Mouse (Mus musculus) MEL (cell line): ENCODE data around the gene Cacna1g. TPM values are rescaled to one million over a fixed set of nuclear protein-coding genes. Genes with fewer than 3 reads are reported as not detected.

Experiments
- DNase-seq: peaks from one replicate; pipeline ENCODE4 v3.0.0; 2011; ENCODE audit warnings: low read depth, low spot score
- H3K27ac ChIP-seq: 2 replicates; pipeline ENCODE4 v1.5.1; 2012; ENCODE audit warnings: low read depth, mild to moderate bottlenecking, control low read depth, low read length, moderate library complexity; ENCODE audit not compliant: control insufficient read depth
- H3K27me3 ChIP-seq, 2 experiments: fragments of 150-350 bp in 1 of 2; sonication (generic) in 1 of 2; 2 replicates each; pipeline ENCODE4 v1.6.1; 2012; ENCODE audit warnings: low read length in 2 of 2, mild to moderate bottlenecking in 2 of 2, improper control_type of control experiment in 1 of 2, moderate library complexity in 1 of 2; ENCODE audit not compliant: insufficient read depth in 2 of 2, control insufficient read depth in 1 of 2
- H3K36me3 ChIP-seq, 2 experiments: 2 replicates each; pipeline ENCODE4 v1.6.1; 2012 to 2014; ENCODE audit warnings: low read length in 2 of 2, improper control_type of control experiment in 1 of 2, inconsistent platforms in 1 of 2, mild to moderate bottlenecking in 1 of 2; ENCODE audit not compliant: insufficient read depth in 2 of 2, control insufficient read depth in 1 of 2
- H3K4me1 ChIP-seq, 2 experiments: fragments of 150-350 bp in 1 of 2; sonication (generic) in 1 of 2; 2 replicates each; pipeline ENCODE4 v1.6.1; 2012; ENCODE audit warnings: low read length in 2 of 2, improper control_type of control experiment in 1 of 2, mild to moderate bottlenecking in 1 of 2; ENCODE audit not compliant: insufficient read depth in 2 of 2, control insufficient read depth in 1 of 2
- H3K4me3 ChIP-seq, 2 experiments: fragments of 150-350 bp in 1 of 2; sonication (generic) in 1 of 2; 2 replicates each; pipeline ENCODE4 v1.5.1; 2012; ENCODE audit warnings: low read depth in 2 of 2, low read length in 2 of 2, mild to moderate bottlenecking in 2 of 2, moderate library complexity in 2 of 2, control low read depth in 1 of 2, improper control_type of control experiment in 1 of 2; ENCODE audit not compliant: control insufficient read depth in 1 of 2, insufficient read depth in 1 of 2
- H3K79me2 ChIP-seq: 2 replicates; pipeline ENCODE4 v1.6.1; 2012; ENCODE audit warnings: mild to moderate bottlenecking, low read length, moderate library complexity; ENCODE audit not compliant: control insufficient read depth, poor library complexity, insufficient read depth
- H3K9ac ChIP-seq: 2 replicates; pipeline ENCODE4 v1.6.1; 2012; ENCODE audit warnings: low read depth, mild to moderate bottlenecking, control low read depth, low read length, moderate library complexity; ENCODE audit not compliant: control insufficient read depth, poor library complexity, severe bottlenecking
- H3K9me3 ChIP-seq: fragments of 150-350 bp; sonication (generic); replicated peaks from 2 replicates; pipeline ENCODE4 v1.6.1; 2012; ENCODE audit warnings: mild to moderate bottlenecking, low read length, improper control_type of control experiment, moderate library complexity; ENCODE audit not compliant: insufficient read depth
- BHLHE40 ChIP-seq: IDR thresholded peaks from 2 replicates; pipeline ENCODE4 v1.6.1; 2012; ENCODE audit warnings: low read depth, mild to moderate bottlenecking, inconsistent platforms, low read length, improper control_type of control experiment, borderline replicate concordance
- CHD2 ChIP-seq: IDR thresholded peaks from 2 replicates; pipeline ENCODE4 v1.6.1; 2011; ENCODE audit warnings: low read length, improper control_type of control experiment
- CTCF ChIP-seq, 3 experiments: IDR thresholded peaks in 2 of 3; conservative IDR thresholded peaks in 1 of 3; 2 replicates each; pipeline ENCODE4 v1.5.1; 2011 to 2012; ENCODE audit warnings: low read length in 3 of 3, low read depth in 2 of 3, mild to moderate bottlenecking in 2 of 3, improper control_type of control experiment in 1 of 3, inconsistent platforms in 1 of 3, mixed read lengths in 1 of 3, moderate library complexity in 1 of 3; ENCODE audit not compliant: control insufficient read depth in 1 of 3, insufficient read depth in 1 of 3, poor library complexity in 1 of 3, severe bottlenecking in 1 of 3
- E2F4 ChIP-seq: IDR thresholded peaks from 2 replicates; pipeline ENCODE4 v1.6.1; 2011; ENCODE audit warnings: low read depth, low read length, improper control_type of control experiment, borderline replicate concordance
- EP300 ChIP-seq, 2 experiments: IDR thresholded peaks; 2 replicates each; pipeline ENCODE4 v1.6.1; 2011; ENCODE audit warnings: improper control_type of control experiment in 2 of 2, low read length in 2 of 2, low read depth in 1 of 2, mild to moderate bottlenecking in 1 of 2
- GATA1 ChIP-seq: IDR thresholded peaks from 2 replicates; pipeline ENCODE4 v1.6.1; 2011; ENCODE audit warnings: low read depth, low read length, improper control_type of control experiment
- JUND ChIP-seq: IDR thresholded peaks from 2 replicates; pipeline ENCODE4 v1.6.1; 2011; ENCODE audit warnings: low read depth, mild to moderate bottlenecking, improper control_type of control experiment, low read length
- KAT2A ChIP-seq: conservative IDR thresholded peaks from 2 replicates; pipeline ENCODE4 v1.6.1; 2012; ENCODE audit warnings: low read depth, low read length, improper control_type of control experiment, inconsistent platforms
- MAFK ChIP-seq: IDR thresholded peaks from 2 replicates; pipeline ENCODE4 v1.6.1; 2011; ENCODE audit warnings: low read depth, mild to moderate bottlenecking, low read length, improper control_type of control experiment, borderline replicate concordance
- MEF2A ChIP-seq: IDR thresholded peaks from 2 replicates; pipeline ENCODE4 v1.6.1; 2014; ENCODE audit warnings: low read depth, mild to moderate bottlenecking, inconsistent platforms, low read length, improper control_type of control experiment; ENCODE audit not compliant: poor library complexity, insufficient replicate concordance, severe bottlenecking; ENCODE audit errors: extremely low read depth
- MXI1 ChIP-seq: IDR thresholded peaks from 2 replicates; pipeline ENCODE4 v1.6.1; 2011; ENCODE audit warnings: mild to moderate bottlenecking, low read depth, low read length, improper control_type of control experiment
- MYB ChIP-seq: IDR thresholded peaks from 2 replicates; pipeline ENCODE4 v1.6.1; 2011; ENCODE audit warnings: mild to moderate bottlenecking, low read depth, low read length, improper control_type of control experiment
- NELFE ChIP-seq: IDR thresholded peaks from 2 replicates; pipeline ENCODE4 v1.6.1; 2011; ENCODE audit warnings: low read depth, low read length, improper control_type of control experiment
- POLR2AphosphoS2 ChIP-seq: IDR thresholded peaks from 2 replicates; pipeline ENCODE4 v1.6.1; 2011; ENCODE audit warnings: low read length, improper control_type of control experiment
- RAD21 ChIP-seq: IDR thresholded peaks from 2 replicates; pipeline ENCODE4 v1.6.1; 2011; ENCODE audit warnings: mild to moderate bottlenecking, low read depth, low read length, improper control_type of control experiment
- RCOR1 ChIP-seq: IDR thresholded peaks from 2 replicates; pipeline ENCODE4 v1.6.1; 2012; ENCODE audit warnings: low read depth, mild to moderate bottlenecking, inconsistent platforms, low read length, improper control_type of control experiment
- SIN3A ChIP-seq: IDR thresholded peaks from 2 replicates; pipeline ENCODE4 v1.6.1; 2012; ENCODE audit warnings: low read length, improper control_type of control experiment, inconsistent platforms
- SMC3 ChIP-seq: IDR thresholded peaks from 2 replicates; pipeline ENCODE4 v1.6.1; 2011; ENCODE audit warnings: low read depth, low read length, improper control_type of control experiment
- TCF12 ChIP-seq: IDR thresholded peaks from 2 replicates; pipeline ENCODE4 v1.6.1; 2014; ENCODE audit warnings: low read depth, mild to moderate bottlenecking, inconsistent platforms, low read length, improper control_type of control experiment, moderate library complexity
- UBTF ChIP-seq: IDR thresholded peaks from 2 replicates; pipeline ENCODE4 v1.6.1; 2012; ENCODE audit warnings: low read depth, mild to moderate bottlenecking, inconsistent platforms, low read length, improper control_type of control experiment, moderate library complexity, borderline replicate concordance; ENCODE audit not compliant: insufficient read depth
- USF2 ChIP-seq, 2 experiments: IDR thresholded peaks; 2 replicates each; pipeline ENCODE4 v1.6.1; 2011 to 2012; ENCODE audit warnings: improper control_type of control experiment in 2 of 2, low read length in 2 of 2, borderline replicate concordance in 1 of 2, inconsistent platforms in 1 of 2, low read depth in 1 of 2, mild to moderate bottlenecking in 1 of 2; ENCODE audit not compliant: insufficient read depth in 1 of 2
- ZC3H11A ChIP-seq: IDR thresholded peaks from 2 replicates; pipeline ENCODE4 v1.6.1; 2012; ENCODE audit warnings: low read depth, mild to moderate bottlenecking, inconsistent platforms, low read length, improper control_type of control experiment
- ZKSCAN1 ChIP-seq: IDR thresholded peaks from 2 replicates; pipeline ENCODE4 v1.6.1; 2012; ENCODE audit warnings: low read depth, mild to moderate bottlenecking, inconsistent platforms, low read length, improper control_type of control experiment, moderate library complexity
- ZMIZ1 ChIP-seq: IDR thresholded peaks from 2 replicates; pipeline ENCODE4 v1.6.1; 2012; ENCODE audit warnings: low read depth, mild to moderate bottlenecking, inconsistent platforms, low read length, improper control_type of control experiment, moderate library complexity
- polyA plus RNA-seq, 2 experiments: library from polyadenylated mRNA; stranded (reverse) in 1 of 2; unstranded in 1 of 2; fragments of >175 nt in 1 of 2; fragments of >200 nt in 1 of 2; gene quantifications; 2 replicates each; pipeline versions ENCODE4 v1.2.1 to v1.2.4; 2012; ENCODE audit warnings: low replicate concordance in 2 of 2, low read depth in 1 of 2; ENCODE audit not compliant: insufficient read length in 2 of 2, insufficient read depth in 1 of 2, missing spikeins in 1 of 2
- total RNA-seq: library from RNA; depleted of rRNA; stranded (reverse); fragments of 300-350 nt; gene quantifications from 2 replicates; pipeline ENCODE4 v1.2.3, GENCODE M21; 2012

The Cacna1g gene
- total and polyA plus RNA-seq, 3 experiments, result 0.01 to 0.04 TPM; not detected in 1

- TF ChIP-seq TCF12 (no peak; the same call in 1 of the 2 replicates), MXI1 (no peak), BHLHE40 (no peak), MYB (no peak), POLR2AphosphoS2 (no peak), USF2 (IDR thresholded peaks at IDR 0.05; ENCODE audit: borderline replicate concordance in 1 of 2, insufficient read depth in 1 of 2, low read depth in 1 of 2, low read length in 2 of 2) (no peak), SMC3 (no peak), MEF2A (no peak), NELFE (no peak), ZMIZ1 (no peak), GATA1 (no peak), ZC3H11A (no peak), MAFK (no peak), CHD2 (no peak), SIN3A (no peak)
Observed at GRCm38 (mm10) chr11:94385977-94386771, 87.8 kb downstream of the Cacna1g start (continued).

GRCm38 (mm10) chr11:94379736-94380135 lies 94.3 kb downstream of the Cacna1g start:
- H3K4me1 ChIP-seq, result no peaks in the 10 kb centered on the region
- DNase-seq, result no peak
- TF ChIP-seq KAT2A, result no peak
- TF ChIP-seq NELFE, result no peak
- TF ChIP-seq EP300 (IDR thresholded peaks at IDR 0.05; ENCODE audit: low read depth in 1 of 2, low read length in 2 of 2), result no peak
- no peak for TF ChIP-seq TCF12
- no peak for TF ChIP-seq UBTF
- TF ChIP-seq POLR2AphosphoS2, result no peak
- no peak for TF ChIP-seq JUND
- TF ChIP-seq CTCF (IDR thresholded peaks at IDR 0.05 in 2 of 3, conservative IDR thresholded peaks at IDR 0.05 in 1 of 3; ENCODE audit: control insufficient read depth in 1 of 3, insufficient read depth in 1 of 3, low read depth in 2 of 3, low read length in 3 of 3, poor library complexity in 1 of 3, severe bottlenecking in 1 of 3), result no peak
- TF ChIP-seq SIN3A, result no peak
- TF ChIP-seq RCOR1, result no peak
- no peak for TF ChIP-seq RAD21
- TF ChIP-seq GATA1, result no peak
- no peak for TF ChIP-seq E2F4
- no peak for TF ChIP-seq ZKSCAN1
- H3K9me3 ChIP-seq, result no peaks in the 10 kb centered on the region
- H3K27me3 ChIP-seq, result peaks cover 6 to 17% of the 10 kb centered on the region in 2 experiments; a peak in 3 of 4 replicates
- H3K9ac ChIP-seq, result no peak overlapping the region
- H3K4me3 ChIP-seq, result no peak overlapping the region
- no peak overlapping the region for H3K27ac ChIP-seq
- no peaks in the 10 kb centered on the region for H3K36me3 ChIP-seq
- H3K79me2 ChIP-seq, result no peaks in the 10 kb centered on the region
